Mouse (Mus musculus): Measurements from ENCODE around the gene Tcte1. TPM values are rescaled to one million over a fixed set of nuclear protein-coding genes. Genes with fewer than 3 reads are reported as not detected.

Gene Tcte1
- polyA plus RNA-seq, 1 experiment, result 0.16 TPM

DNA sequence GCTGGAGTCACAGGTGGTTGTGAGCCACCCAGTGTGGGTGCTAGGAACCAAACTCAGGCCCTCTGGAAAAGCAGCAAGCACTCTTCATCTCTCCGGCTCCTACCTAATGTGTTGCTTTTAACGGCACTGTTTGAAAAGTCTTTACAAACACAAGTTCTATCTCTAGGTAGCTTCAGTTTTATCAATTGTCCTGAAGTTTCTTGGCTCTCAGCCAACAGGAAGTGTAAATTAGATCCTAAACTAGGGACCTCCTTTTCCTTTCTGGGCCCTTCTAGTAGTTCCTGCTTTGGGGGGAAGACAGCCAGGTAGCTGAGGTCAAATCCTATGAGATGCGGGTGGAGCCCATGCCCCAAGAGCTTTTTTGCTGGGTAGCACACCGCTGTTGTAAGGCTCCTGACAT is 12.4 kb upstream of the Tcte1 start:
- Histone ChIP-seq H3K4me3 (ENCODE audit: extremely low read depth, insufficient read depth, insufficient read length) (no peak overlapping the region), H3K36me3 (ENCODE audit: control insufficient read depth, insufficient read depth, low read length) (no peaks in the 10 kb centered on the region), H3K27me3 (ENCODE audit: control insufficient read depth, insufficient read depth, low read length) (no peaks in the 10 kb centered on the region), H3K4me1 (ENCODE audit: control insufficient read depth, insufficient read depth, insufficient read length) (no peaks in the 10 kb centered on the region), H3K27ac (ENCODE audit: insufficient read depth, low read length) (no peak overlapping the region)
- WGBS, result 92% methylated on average over 4 of the region's 4 CpGs
- DNase-seq (ENCODE audit: low read depth in 1 of 2, low spot score in 2 of 2), result no peak
- no peak for TF ChIP-seq CTCF (IDR thresholded peaks at IDR 0.05; ENCODE audit: extremely low read depth, insufficient read depth, insufficient read length, insufficient replicate concordance)
- TF ChIP-seq POLR2A (IDR thresholded peaks at IDR 0.05; ENCODE audit: low read depth, low read length), result no peak

DNA sequence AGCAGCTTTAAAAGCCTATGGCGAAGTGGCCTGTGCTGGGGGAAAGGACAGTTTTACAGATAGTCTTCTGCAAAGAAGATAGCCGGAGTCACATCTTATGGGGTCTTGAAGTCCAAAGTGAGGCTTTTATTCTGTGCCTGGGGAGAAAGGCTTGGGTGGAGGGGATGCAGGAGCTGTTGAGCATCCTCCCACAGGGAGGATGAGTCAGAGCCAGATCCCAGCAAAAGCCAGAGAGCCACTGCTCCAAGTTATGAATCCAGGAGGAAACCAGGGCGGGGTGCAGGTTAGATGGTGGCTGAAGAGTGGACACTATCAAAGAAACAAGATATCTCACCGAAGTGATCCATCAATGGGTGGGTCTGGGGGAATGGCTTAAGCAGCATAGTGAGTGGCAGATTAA is 11.5 kb upstream of the Tcte1 start:
- H3K27ac ChIP-seq (ENCODE audit: insufficient read depth, low read length), result no peak overlapping the region
- no peak for TF ChIP-seq POLR2A (IDR thresholded peaks at IDR 0.05; ENCODE audit: low read depth, low read length)
- WGBS, result 92% methylated on average over 4 of the region's 4 CpGs
- no peaks in the 10 kb centered on the region for H3K4me1 ChIP-seq (ENCODE audit: control insufficient read depth, insufficient read depth, insufficient read length)
- H3K36me3 ChIP-seq (ENCODE audit: control insufficient read depth, insufficient read depth, low read length), result no peaks in the 10 kb centered on the region
- no peak for DNase-seq (ENCODE audit: low read depth in 1 of 2, low spot score in 2 of 2)
- no peaks in the 10 kb centered on the region for H3K27me3 ChIP-seq (ENCODE audit: control insufficient read depth, insufficient read depth, low read length)
- no peak overlapping the region for H3K4me3 ChIP-seq (ENCODE audit: extremely low read depth, insufficient read depth, insufficient read length)

GRCm38 (mm10) chr17:45515204-45515726 is 8.0 kb upstream of the Tcte1 start:
- no peaks in the 10 kb centered on the region for H3K27me3 ChIP-seq (ENCODE audit: control insufficient read depth, insufficient read depth, low read length)
- H3K36me3 ChIP-seq (ENCODE audit: control insufficient read depth, insufficient read depth, low read length), result peaks cover 10% of the 10 kb centered on the region
- no peak overlapping the region for H3K27ac ChIP-seq (ENCODE audit: insufficient read depth, low read length)
- no peak for DNase-seq (ENCODE audit: low read depth in 1 of 2, low spot score in 2 of 2)
- no peak for TF ChIP-seq POLR2A (IDR thresholded peaks at IDR 0.05; ENCODE audit: low read depth, low read length)
- no peak for TF ChIP-seq CTCF (IDR thresholded peaks at IDR 0.05; ENCODE audit: extremely low read depth, insufficient read depth, insufficient read length, insufficient replicate concordance)
- no peaks in the 10 kb centered on the region for H3K4me1 ChIP-seq (ENCODE audit: control insufficient read depth, insufficient read depth, insufficient read length)
- WGBS, result 92% methylated on average over 15 of the region's 15 CpGs
- no peak overlapping the region for H3K4me3 ChIP-seq (ENCODE audit: extremely low read depth, insufficient read depth, insufficient read length)

DNA sequence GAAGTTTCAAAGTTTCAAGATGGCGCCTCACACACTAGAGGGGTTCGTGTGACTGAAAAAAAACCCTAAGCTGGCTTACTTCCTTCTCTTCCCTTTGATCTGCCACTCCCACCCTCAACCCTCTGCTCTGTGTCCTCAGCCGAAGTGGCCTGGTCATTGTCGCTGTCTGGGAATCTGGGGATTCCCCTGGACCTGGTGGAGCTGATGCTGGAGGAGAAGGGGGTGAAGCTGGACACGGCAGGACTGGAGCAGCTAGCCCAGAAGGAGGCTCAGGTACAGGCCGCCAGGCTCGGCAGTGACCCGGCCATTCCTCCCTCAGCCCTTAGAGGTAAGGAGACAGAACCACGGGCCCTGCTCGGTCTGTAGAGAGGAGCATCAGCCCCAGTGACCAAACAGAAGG is 7.4 kb upstream of the Tcte1 start:
- Histone ChIP-seq H3K36me3 (ENCODE audit: control insufficient read depth, insufficient read depth, low read length) (peaks cover 10% of the 10 kb centered on the region), H3K4me1 (ENCODE audit: control insufficient read depth, insufficient read depth, insufficient read length) (no peaks in the 10 kb centered on the region), H3K4me3 (ENCODE audit: extremely low read depth, insufficient read depth, insufficient read length) (no peak overlapping the region), H3K27ac (ENCODE audit: insufficient read depth, low read length) (no peak overlapping the region), H3K27me3 (ENCODE audit: control insufficient read depth, insufficient read depth, low read length) (no peaks in the 10 kb centered on the region)
- no peak for TF ChIP-seq POLR2A (IDR thresholded peaks at IDR 0.05; ENCODE audit: low read depth, low read length)
- 88% methylated on average over 10 of the region's 10 CpGs for WGBS
- DNase-seq (ENCODE audit: low read depth in 1 of 2, low spot score in 2 of 2), result no peak

- H3K27me3 ChIP-seq (ENCODE audit: control insufficient read depth, insufficient read depth, low read length), result no peaks in the 10 kb centered on the region
- WGBS, result 62% methylated on average over 8 of the region's 8 CpGs
- peaks cover 10% of the 10 kb centered on the region for H3K36me3 ChIP-seq (ENCODE audit: control insufficient read depth, insufficient read depth, low read length)
- DNase-seq (ENCODE audit: low read depth in 1 of 2, low spot score in 2 of 2), result peak; percentile 41 to 70
- no peak overlapping the region for H3K4me3 ChIP-seq (ENCODE audit: extremely low read depth, insufficient read depth, insufficient read length)
- no peaks in the 10 kb centered on the region for H3K4me1 ChIP-seq (ENCODE audit: control insufficient read depth, insufficient read depth, insufficient read length)
- TF ChIP-seq POLR2A (IDR thresholded peaks at IDR 0.05; ENCODE audit: low read depth, low read length) (no peak), CTCF (IDR thresholded peaks at IDR 0.05; ENCODE audit: extremely low read depth, insufficient read depth, insufficient read length, insufficient replicate concordance) (peak; percentile 65; the same call in 1 of the 2 replicates)
- H3K27ac ChIP-seq (ENCODE audit: insufficient read depth, low read length), result no peak overlapping the region
Measured at GRCm38 (mm10) chr17:45516488-45516887, 6.7 kb upstream of the Tcte1 start.

DNA sequence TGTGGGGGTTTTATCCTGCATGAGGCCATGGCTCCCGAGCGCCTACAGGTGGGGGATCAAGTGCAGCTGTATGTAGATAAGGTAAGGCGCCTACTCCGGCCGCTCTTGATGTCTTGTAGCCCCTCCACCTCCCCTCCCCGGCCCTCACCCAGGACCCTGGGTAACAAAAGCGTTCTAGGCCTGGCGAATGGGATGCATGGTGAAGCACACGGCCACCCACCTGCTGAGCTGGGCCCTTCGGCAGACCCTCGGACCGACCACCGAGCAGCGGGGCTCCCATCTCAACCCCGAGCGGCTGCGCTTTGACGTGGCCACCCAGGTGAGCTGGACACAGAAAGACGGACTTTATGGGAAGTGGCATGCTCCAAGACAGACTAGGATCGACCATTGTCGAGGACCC is 6.1 kb upstream of the Tcte1 start:
- no peak for TF ChIP-seq POLR2A (IDR thresholded peaks at IDR 0.05; ENCODE audit: low read depth, low read length)
- TF ChIP-seq CTCF (IDR thresholded peaks at IDR 0.05; ENCODE audit: extremely low read depth, insufficient read depth, insufficient read length, insufficient replicate concordance), result no peak
- 94% methylated on average over 21 of the region's 21 CpGs for WGBS
- H3K27ac ChIP-seq (ENCODE audit: insufficient read depth, low read length), result no peak overlapping the region

GRCm38 (mm10) chr17:45517549-45518215 is 5.6 kb upstream of the Tcte1 start:
- WGBS, result 66% methylated on average over 28 of the region's 28 CpGs
- Histone ChIP-seq H3K4me1 (ENCODE audit: control insufficient read depth, insufficient read depth, insufficient read length) (no peaks in the 10 kb centered on the region), H3K27me3 (ENCODE audit: control insufficient read depth, insufficient read depth, low read length) (no peaks in the 10 kb centered on the region), H3K4me3 (ENCODE audit: extremely low read depth, insufficient read depth, insufficient read length) (no peak overlapping the region), H3K27ac (ENCODE audit: insufficient read depth, low read length) (no peak overlapping the region), H3K36me3 (ENCODE audit: control insufficient read depth, insufficient read depth, low read length) (peaks cover 10% of the 10 kb centered on the region)
- no peak for DNase-seq (ENCODE audit: low read depth in 1 of 2, low spot score in 2 of 2)
- no peak for TF ChIP-seq CTCF (IDR thresholded peaks at IDR 0.05; ENCODE audit: extremely low read depth, insufficient read depth, insufficient read length, insufficient replicate concordance)
- TF ChIP-seq POLR2A (IDR thresholded peaks at IDR 0.05; ENCODE audit: low read depth, low read length), result no peak

More for the DNA sequence above, 6.1 kb upstream of the Tcte1 start:
- no peak for DNase-seq (ENCODE audit: low read depth in 1 of 2, low spot score in 2 of 2)
- Histone ChIP-seq H3K4me3 (ENCODE audit: extremely low read depth, insufficient read depth, insufficient read length) (no peak overlapping the region), H3K4me1 (ENCODE audit: control insufficient read depth, insufficient read depth, insufficient read length) (no peaks in the 10 kb centered on the region), H3K36me3 (ENCODE audit: control insufficient read depth, insufficient read depth, low read length) (peaks cover 10% of the 10 kb centered on the region), H3K27me3 (ENCODE audit: control insufficient read depth, insufficient read depth, low read length) (no peaks in the 10 kb centered on the region)

Data from spleen, adult 2 months (tissue).